ENCODE assay signal across 12 mouse cellular contexts in genomic region chr2:14130641-14131339, GRCm38 (mm10). TPM values are rescaled to one million over a fixed set of nuclear protein-coding genes. Genes with fewer than 3 reads are reported as not detected.
DNase-seq lines count a peak whose midpoint lies in the region; ATAC-seq and TF ChIP-seq lines count a peak whose summit lies in the region.
"Had no signal": no experiment of that assay in that cellular context is flagged by ENCODE, and none has a peak within 500 bp of the region (broad histone marks: within the 10 kb centered on the region; RNA-seq: fewer than 3 reads in every experiment).

No protein-coding gene starts in this region.

- ATAC-seq in G1E (ENCODE audit: extremely low read depth, insufficient number of reproducible peaks, low FRiP score, poor library complexity, severe bottlenecking), result peak; percentile 55; the same call in 1 of the 2 replicates
- ATAC-seq in intestine, embryonic 16.5 days, result peak; percentile 89
- ATAC-seq: midbrain, embryonic 15.5 days had no signal

- no peak overlapping the region for H3K4me3 ChIP-seq in heart, adult 2 months
- no peak overlapping the region for H3K4me3 ChIP-seq in G1E (ENCODE audit: low read depth, low read length)
- H3K4me3 ChIP-seq in intestine, embryonic 16.5 days (ENCODE audit: low read length), result no peak overlapping the region
- H3K4me3 ChIP-seq in left cerebral cortex, adult 2 months, result no peak overlapping the region
- H3K4me3 ChIP-seq: forebrain, embryonic 12.5 days; heart, embryonic 10.5 days; midbrain, embryonic 15.5 days had no signal

- TF ChIP-seq EP300 in heart, adult 2 months (IDR thresholded peaks at IDR 0.05; ENCODE audit: insufficient read depth, low read depth, low read length), result no peak

- WGBS in heart, adult 2 months, result 63% methylated on average over 12 of the region's 12 CpGs
- WGBS in intestine, embryonic 16.5 days, result 56% methylated on average over 12 of the region's 12 CpGs

- no peak overlapping the region for H3K4me2 ChIP-seq in intestine, embryonic 16.5 days (ENCODE audit: low read depth, low read length)
- H3K4me2 ChIP-seq: forebrain, embryonic 12.5 days; midbrain, embryonic 15.5 days had no signal

- intact Hi-C loops in heart, adult 2 months (cut with DNase I), result no loop called here
- intact Hi-C loops in heart, postnatal 10 days (cut with DNase I), result no loop called here
- intact Hi-C loops in left cerebral cortex, adult 2 months (cut with DNase I), result no loop called here

- H3K79me2 ChIP-seq in heart, adult 2 months (replicated peaks; ENCODE audit: control insufficient read depth, insufficient read depth, low read length), result no peaks in the 10 kb centered on the region

- H3K27me3 ChIP-seq in heart, adult 2 months (ENCODE audit: control insufficient read depth, insufficient read depth, low read length), result no peaks in the 10 kb centered on the region
- no peaks in the 10 kb centered on the region for H3K27me3 ChIP-seq in G1E (ENCODE audit: insufficient read depth, low read length)
- H3K27me3 ChIP-seq in intestine, embryonic 16.5 days (replicated peaks; ENCODE audit: control insufficient read depth, insufficient read depth, low read length), result no peaks in the 10 kb centered on the region
- H3K27me3 ChIP-seq: forebrain, embryonic 12.5 days; midbrain, embryonic 15.5 days had no signal

- H3K36me3 ChIP-seq in heart, adult 2 months (ENCODE audit: control insufficient read depth, insufficient read depth, low read length), result no peaks in the 10 kb centered on the region; the same call in 1 of the 2 replicates
- peaks cover 63% of the 10 kb centered on the region for H3K36me3 ChIP-seq in G1E (replicated peaks)
- H3K36me3 ChIP-seq in intestine, embryonic 16.5 days (ENCODE audit: control insufficient read depth, insufficient read depth, low read length), result no peaks in the 10 kb centered on the region

- TF ChIP-seq POLR2A in heart, adult 2 months (IDR thresholded peaks at IDR 0.05; ENCODE audit: insufficient read depth, low read depth, low read length), result no peak

- no peaks in the 10 kb centered on the region for H3K9me3 ChIP-seq in G1E (replicated peaks)
- no peaks in the 10 kb centered on the region for H3K9me3 ChIP-seq in intestine, embryonic 16.5 days (ENCODE audit: control insufficient read depth, low read length)
- H3K9me3 ChIP-seq: forebrain, embryonic 12.5 days; heart, embryonic 10.5 days; midbrain, embryonic 15.5 days had no signal

- no peak for TF ChIP-seq CTCF in heart, adult 2 months (IDR thresholded peaks at IDR 0.05)
- no peak for TF ChIP-seq CTCF in G1E (IDR thresholded peaks at IDR 0.05; ENCODE audit: low read depth, low read length)
- no peak for TF ChIP-seq CTCF in left cerebral cortex, adult 2 months (IDR thresholded peaks at IDR 0.05)

- H3K9ac ChIP-seq in heart, adult 2 months (ENCODE audit: low read depth, low read length), result no peak overlapping the region
- H3K9ac ChIP-seq in intestine, embryonic 16.5 days (ENCODE audit: low read depth, low read length), result no peak overlapping the region
- H3K9ac ChIP-seq: forebrain, embryonic 12.5 days; midbrain, embryonic 15.5 days had no signal

- H3K4me1 ChIP-seq in heart, adult 2 months (ENCODE audit: control insufficient read depth, insufficient read depth, low read length), result no peaks in the 10 kb centered on the region
- no peaks in the 10 kb centered on the region for H3K4me1 ChIP-seq in G1E (ENCODE audit: insufficient read depth, low read depth, low read length)
- H3K4me1 ChIP-seq in intestine, embryonic 16.5 days (ENCODE audit: control insufficient read depth, insufficient read depth, low read length), result no peaks in the 10 kb centered on the region
- H3K4me1 ChIP-seq: heart, embryonic 10.5 days; midbrain, embryonic 15.5 days had no signal

- no peak for DNase-seq in heart, adult 2 months
- DNase-seq in heart, postnatal 10 days, result no peak
- no peak for DNase-seq in G1E (ENCODE audit: low spot score)
- peak; percentile 5 to 26 for DNase-seq in natural killer cell, adult 2 months (ENCODE audit: low spot score in 2 of 2)
- no peak for DNase-seq in left cerebral cortex, adult 8-10 months (ENCODE audit: low spot score in 2 of 2)
- no peak for DNase-seq in left cerebral cortex, adult 2 months (ENCODE audit: extremely low spot score in 1 of 2, low spot score in 2 of 2)
- no peak for DNase-seq in gastrocnemius, adult 18-20 months (ENCODE audit: low spot score)
- DNase-seq: left cerebral cortex, postnatal 4 days had no signal

- H3K27ac ChIP-seq in heart, adult 2 months, result peak overlapping the region; percentile 9; the same call in 1 of the 2 replicates
- H3K27ac ChIP-seq in intestine, embryonic 16.5 days (ENCODE audit: low read length), result peak overlapping the region; percentile 15; the same call in 1 of the 2 replicates
- H3K27ac ChIP-seq in left cerebral cortex, adult 2 months, result no peak overlapping the region
- H3K27ac ChIP-seq: forebrain, embryonic 12.5 days; heart, embryonic 10.5 days; midbrain, embryonic 15.5 days had no signal

RNA-seq across cellular contexts. Expression of gene Tmem236, which starts 43.5 kb away (rescaled TPM):
- under 1 TPM in 1 of 2 experiments, not detected in 1; 0.08 TPM for total RNA-seq in heart, adult 2 months (2021)
- polyA plus RNA-seq in heart, adult 2 months (2012; rRNA removed), result not detected in 2 replicates
- not detected for total RNA-seq in heart, postnatal 10 days (2021)
- total RNA-seq in G1E (2014; fragmentation: Nextera tagmentation) (not detected in 2 replicates), G1E (2017) (0.27 TPM in 1 of 2 replicates, not detected in the other)
- not detected in 2 replicates for polyA plus RNA-seq in G1E (2012)
- 28.5 and 32.5 TPM in 2 replicates for polyA plus RNA-seq in intestine, embryonic 16.5 days (2015; fragmentation: Nextera tagmentation; extraction: Ambion mirVana)
- total RNA-seq in left cerebral cortex, adult 8-10 months (2022), result under 1 TPM in 1 of 4 experiments, not detected in 3; 0.19 TPM
- total RNA-seq in left cerebral cortex, adult 2 months (2021), result under 1 TPM; 0.12 to 0.18 TPM
- total RNA-seq in gastrocnemius, adult 18-20 months (2021), result under 1 TPM; 0.21 to 0.31 TPM
- polyA plus RNA-seq: heart, embryonic 10.5 days had no signal

RNA-seq across cellular contexts. Expression of gene Stam, which starts 56.9 kb away (rescaled TPM):
- 10 to 100 TPM; 23.0 to 23.9 TPM for total RNA-seq in heart, adult 2 months (2021)
- polyA plus RNA-seq in heart, adult 2 months (2012; rRNA removed), result 8.8 and 13.9 TPM in 2 replicates
- 10 to 100 TPM; 37.7 to 40.5 TPM for total RNA-seq in heart, postnatal 10 days (2021)
- total RNA-seq in G1E (2014; fragmentation: Nextera tagmentation) (50.1 and 51.2 TPM in 2 replicates), G1E (2017) (33.3 and 33.5 TPM in 2 replicates)
- polyA plus RNA-seq in G1E (2012), result 21.4 and 24.6 TPM in 2 replicates
- polyA plus RNA-seq in intestine, embryonic 16.5 days (2015; fragmentation: Nextera tagmentation; extraction: Ambion mirVana), result 57.3 and 57.7 TPM in 2 replicates
- 10 to 100 TPM; 86.1 to 97.0 (median 91.2) TPM for total RNA-seq in left cerebral cortex, adult 8-10 months (2022)
- 10 to 100 TPM; 89.8 to 98.7 TPM for total RNA-seq in left cerebral cortex, adult 2 months (2021)
- total RNA-seq in gastrocnemius, adult 18-20 months (2021), result 10 to 100 TPM; 18.5 to 20.4 TPM

Comparison
In these comparisons a context has a peak if more than half of its experiments do, and no peak if none do; other contexts are left out.
1. DNase-seq: peak in natural killer cell, adult 2 months (2 of 2); none in heart, adult 2 months (0 of 2), heart, postnatal 10 days (0 of 2), G1E (single experiment), left cerebral cortex, adult 8-10 months (0 of 2), left cerebral cortex, adult 2 months (0 of 2) and gastrocnemius, adult 18-20 months (single experiment).